Mouse (Mus musculus): ENCODE data around the gene Atp6v1g3. TPM values are rescaled to one million over a fixed set of nuclear protein-coding genes. Genes with fewer than 3 reads are reported as not detected.
A peak's percentile ranks its signal among the peaks of the same experiment; 100 is the strongest.

Atp6v1g3 gene
- polyA plus RNA-seq, 1 experiment from 2014 or later, result not detected

GRCm38 (mm10) chr1:138294487-138294886 is 20.9 kb downstream of the Atp6v1g3 start:
- WGBS, result 79% methylated on average over 5 of the region's 5 CpGs
- no peak for ATAC-seq
- no peaks in the 10 kb centered on the region for H3K9me3 ChIP-seq (replicated peaks)
- peaks cover 8% of the 10 kb centered on the region for H3K4me1 ChIP-seq
- H3K27me3 ChIP-seq, result no peaks in the 10 kb centered on the region
- no peak overlapping the region for H3K4me3 ChIP-seq
- no peaks in the 10 kb centered on the region for H3K36me3 ChIP-seq (ENCODE audit: poor library complexity, severe bottlenecking)
- no peak overlapping the region for H3K4me2 ChIP-seq
- no peak overlapping the region for H3K27ac ChIP-seq
- no peak overlapping the region for H3K9ac ChIP-seq

- Histone ChIP-seq H3K27ac (no peak overlapping the region), H3K9me3 (replicated peaks) (no peaks in the 10 kb centered on the region), H3K4me3 (no peak overlapping the region), H3K9ac (no peak overlapping the region), H3K4me1 (no peaks in the 10 kb centered on the region), H3K27me3 (no peaks in the 10 kb centered on the region), H3K36me3 (ENCODE audit: poor library complexity, severe bottlenecking) (no peaks in the 10 kb centered on the region), H3K4me2 (no peak overlapping the region)
- no peak for ATAC-seq
- WGBS, result 85% methylated on average over 2 of the region's 2 CpGs
Measured at GRCm38 (mm10) chr1:138298156-138298555, 24.6 kb downstream of the Atp6v1g3 start.

GRCm38 (mm10) chr1:138299576-138299975 is 26.0 kb downstream of the Atp6v1g3 start:
- no peak for ATAC-seq
- no peaks in the 10 kb centered on the region for H3K36me3 ChIP-seq (ENCODE audit: poor library complexity, severe bottlenecking)

GRCm38 (mm10) chr1:138301920-138302319 is 28.4 kb downstream of the Atp6v1g3 start:
- 91% methylated on average over 5 of the region's 5 CpGs for WGBS
- Histone ChIP-seq H3K4me2 (no peak overlapping the region), H3K27ac (no peak overlapping the region), H3K4me3 (no peak overlapping the region), H3K36me3 (ENCODE audit: poor library complexity, severe bottlenecking) (no peaks in the 10 kb centered on the region), H3K4me1 (no peaks in the 10 kb centered on the region), H3K9ac (no peak overlapping the region), H3K9me3 (replicated peaks) (no peaks in the 10 kb centered on the region), H3K27me3 (no peaks in the 10 kb centered on the region)
- ATAC-seq, result no peak

More at GRCm38 (mm10) chr1:138299576-138299975, 26.0 kb downstream of the Atp6v1g3 start:
- no peak overlapping the region for H3K4me2 ChIP-seq
- H3K27me3 ChIP-seq, result no peaks in the 10 kb centered on the region
- no peaks in the 10 kb centered on the region for H3K9me3 ChIP-seq (replicated peaks)
- H3K4me3 ChIP-seq, result no peak overlapping the region
- no peak overlapping the region for H3K9ac ChIP-seq
- no peaks in the 10 kb centered on the region for H3K4me1 ChIP-seq
- H3K27ac ChIP-seq, result no peak overlapping the region
- WGBS, result 73% methylated on average over 4 of the region's 4 CpGs

GRCm38 (mm10) chr1:138302756-138303155 is 29.2 kb downstream of the Atp6v1g3 start:
- WGBS, result 78% methylated on average over 2 of the region's 2 CpGs
- Histone ChIP-seq H3K9ac (no peak overlapping the region), H3K4me1 (no peaks in the 10 kb centered on the region), H3K36me3 (ENCODE audit: poor library complexity, severe bottlenecking) (no peaks in the 10 kb centered on the region), H3K27ac (no peak overlapping the region), H3K4me2 (no peak overlapping the region), H3K27me3 (no peaks in the 10 kb centered on the region), H3K9me3 (replicated peaks) (no peaks in the 10 kb centered on the region), H3K4me3 (no peak overlapping the region)
- ATAC-seq, result no peak

- H3K36me3 ChIP-seq (ENCODE audit: poor library complexity, severe bottlenecking), result no peaks in the 10 kb centered on the region
- no peak for ATAC-seq
- WGBS, result 91% methylated on average over 1 of the region's 1 CpGs
- H3K9me3 ChIP-seq (replicated peaks), result no peaks in the 10 kb centered on the region
- H3K9ac ChIP-seq, result no peak overlapping the region
- H3K27me3 ChIP-seq, result no peaks in the 10 kb centered on the region
- H3K27ac ChIP-seq, result no peak overlapping the region
- H3K4me1 ChIP-seq, result no peaks in the 10 kb centered on the region
- H3K4me3 ChIP-seq, result no peak overlapping the region
- H3K4me2 ChIP-seq, result no peak overlapping the region
Measured at GRCm38 (mm10) chr1:138303296-138303695, 29.8 kb downstream of the Atp6v1g3 start.

GRCm38 (mm10) chr1:138304141-138304915 is 30.8 kb downstream of the Atp6v1g3 start:
- Histone ChIP-seq H3K4me3 (no peak overlapping the region), H3K27ac (no peak overlapping the region), H3K4me1 (no peaks in the 10 kb centered on the region), H3K27me3 (no peaks in the 10 kb centered on the region), H3K9ac (no peak overlapping the region), H3K4me2 (no peak overlapping the region), H3K9me3 (replicated peaks) (no peaks in the 10 kb centered on the region), H3K36me3 (ENCODE audit: poor library complexity, severe bottlenecking) (no peaks in the 10 kb centered on the region)
- peak; percentile 76 for ATAC-seq
- WGBS, result 63% methylated on average over 8 of the region's 8 CpGs

GRCm38 (mm10) chr1:138322657-138323056 is 49.1 kb downstream of the Atp6v1g3 start:
- Histone ChIP-seq H3K9ac (no peak overlapping the region), H3K4me1 (peaks cover 13% of the 10 kb centered on the region), H3K9me3 (replicated peaks) (no peaks in the 10 kb centered on the region), H3K27me3 (no peaks in the 10 kb centered on the region), H3K27ac (no peak overlapping the region), H3K4me3 (no peak overlapping the region), H3K4me2 (no peak overlapping the region), H3K36me3 (ENCODE audit: poor library complexity, severe bottlenecking) (no peaks in the 10 kb centered on the region)
- 89% methylated on average over 3 of the region's 3 CpGs for WGBS
- ATAC-seq, result no peak

GRCm38 (mm10) chr1:138323076-138323630 is 49.6 kb downstream of the Atp6v1g3 start:
- Histone ChIP-seq H3K36me3 (ENCODE audit: poor library complexity, severe bottlenecking) (no peaks in the 10 kb centered on the region), H3K4me2 (no peak overlapping the region), H3K27me3 (no peaks in the 10 kb centered on the region), H3K9ac (no peak overlapping the region), H3K4me3 (no peak overlapping the region), H3K9me3 (replicated peaks) (no peaks in the 10 kb centered on the region), H3K27ac (no peak overlapping the region), H3K4me1 (peaks cover 13% of the 10 kb centered on the region)
- ATAC-seq, result no peak
- WGBS, result 91% methylated on average over 4 of the region's 4 CpGs

GRCm38 (mm10) chr1:138326091-138326490 is 52.6 kb downstream of the Atp6v1g3 start:
- no peak overlapping the region for H3K4me3 ChIP-seq
- peaks cover 13% of the 10 kb centered on the region for H3K4me1 ChIP-seq
- no peak overlapping the region for H3K9ac ChIP-seq
- no peaks in the 10 kb centered on the region for H3K9me3 ChIP-seq (replicated peaks)
- 34% methylated on average over 4 of the region's 4 CpGs for WGBS
- peak; percentile 60 for ATAC-seq
- H3K27me3 ChIP-seq, result no peaks in the 10 kb centered on the region
- no peaks in the 10 kb centered on the region for H3K36me3 ChIP-seq (ENCODE audit: poor library complexity, severe bottlenecking)
- no peak overlapping the region for H3K27ac ChIP-seq
- H3K4me2 ChIP-seq, result no peak overlapping the region

- 36% methylated on average over 2 of the region's 2 CpGs for whole genome bisulfite sequencing
- ATAC-seq, result no peak
Measured at GRCm38 (mm10) chr1:138326566-138326965, 53.0 kb downstream of the Atp6v1g3 start.

GRCm38 (mm10) chr1:138327466-138328245 is 54.1 kb downstream of the Atp6v1g3 start:
- no peak overlapping the region for H3K4me2 ChIP-seq
- H3K27ac ChIP-seq, result no peak overlapping the region
- no peak overlapping the region for H3K9ac ChIP-seq
- 78% methylated on average over 18 of the region's 18 CpGs for WGBS
- H3K36me3 ChIP-seq (ENCODE audit: poor library complexity, severe bottlenecking), result no peaks in the 10 kb centered on the region
- H3K9me3 ChIP-seq (replicated peaks), result no peaks in the 10 kb centered on the region
- ATAC-seq, result no peak
- no peaks in the 10 kb centered on the region for H3K27me3 ChIP-seq
- peaks cover 13% of the 10 kb centered on the region for H3K4me1 ChIP-seq
- no peak overlapping the region for H3K4me3 ChIP-seq

More at GRCm38 (mm10) chr1:138326566-138326965, 53.0 kb downstream of the Atp6v1g3 start:
- H3K9me3 ChIP-seq (replicated peaks), result no peaks in the 10 kb centered on the region
- H3K4me2 ChIP-seq, result no peak overlapping the region
- no peaks in the 10 kb centered on the region for H3K27me3 ChIP-seq
- peak overlapping the region; percentile 2; the same call in 1 of the 2 replicates for H3K9ac ChIP-seq
- peaks cover 13% of the 10 kb centered on the region for H3K4me1 ChIP-seq
- no peaks in the 10 kb centered on the region for H3K36me3 ChIP-seq (ENCODE audit: poor library complexity, severe bottlenecking)
- no peak overlapping the region for H3K4me3 ChIP-seq
- no peak overlapping the region for H3K27ac ChIP-seq
